ENCODE assay signal across 8 mouse cellular contexts in genomic region chr10:78169281-78170042, GRCm38 (mm10). TPM values are rescaled to one million over a fixed set of nuclear protein-coding genes. Genes with fewer than 3 reads are reported as not detected.
A peak's percentile ranks its signal among the peaks of the same experiment; 100 is the strongest.
DNase-seq lines count a peak whose midpoint lies in the region; ATAC-seq lines count a peak whose summit lies in the region.

Gene D10Jhu81e (minus strand): TSS chr10:78169782.

- DNase-seq in B cell, adult 2 months: peak; percentile 100
- DNase-seq in brain, adult 2 months (ENCODE audit: low read depth, low spot score): peak; percentile 99
- peak; percentile 100 for DNase-seq in heart, embryonic 10.5 days (ENCODE audit: low spot score)
- peak; percentile 100 for DNase-seq in liver
- DNase-seq in spleen, postnatal 4 days (ENCODE audit: low spot score in 2 of 2): peak; percentile 100

- no peaks in the 10 kb centered on the region for H3K9me3 ChIP-seq in heart, embryonic 10.5 days
- no peaks in the 10 kb centered on the region for H3K9me3 ChIP-seq in kidney, embryonic 15.5 days (replicated peaks)

- no peaks in the 10 kb centered on the region for H3K27me3 ChIP-seq in heart, embryonic 10.5 days (ENCODE audit: insufficient read depth, poor library complexity, severe bottlenecking)
- no peaks in the 10 kb centered on the region for H3K27me3 ChIP-seq in kidney, embryonic 15.5 days

- H3K4me1 ChIP-seq in heart, embryonic 10.5 days: peaks cover 24% of the 10 kb centered on the region
- H3K4me1 ChIP-seq in kidney, embryonic 15.5 days: peaks cover 21% of the 10 kb centered on the region

- peak within 1 kb of the TSS; percentile 91 for H3K9ac ChIP-seq in kidney, embryonic 15.5 days

- 2% methylated on average over 50 of the region's 50 CpGs for WGBS in heart, embryonic 10.5 days
- WGBS in kidney, embryonic 15.5 days: 1% methylated on average over 50 of the region's 50 CpGs

- H3K36me3 ChIP-seq in heart, embryonic 10.5 days: peaks cover 73% of the 10 kb centered on the region
- H3K36me3 ChIP-seq in kidney, embryonic 15.5 days: peaks cover 76% of the 10 kb centered on the region

- peak within 1 kb of the TSS; percentile 94 for H3K4me3 ChIP-seq in heart, embryonic 10.5 days
- peak within 1 kb of the TSS; percentile 94 for H3K4me3 ChIP-seq in kidney, embryonic 15.5 days (replicated peaks)

- H3K27ac ChIP-seq in heart, embryonic 10.5 days: peak within 1 kb of the TSS; percentile 95
- H3K27ac ChIP-seq in kidney, embryonic 15.5 days: peak within 1 kb of the TSS; percentile 87

- ATAC-seq in erythroblast, adult 5-6 weeks (replicated peaks; ENCODE audit: low FRiP score, poor library complexity, severe bottlenecking): peak; percentile 93
- peak; percentile 97 for ATAC-seq in kidney, embryonic 15.5 days (replicated peaks; ENCODE audit: low FRiP score)
- peak; percentile 86 for ATAC-seq in monocyte, adult 5-6 weeks (replicated peaks; ENCODE audit: insufficient number of reproducible peaks, low FRiP score, low TSS enrichment, poor library complexity, severe bottlenecking)

- peak within 1 kb of the TSS; percentile 91 for H3K4me2 ChIP-seq in kidney, embryonic 15.5 days

RNA-seq across cellular contexts. Expression of gene D10Jhu81e, which starts in this region (rescaled TPM):
- total RNA-seq in erythroblast, adult 5-6 weeks (2015; ENCODE audit: low replicate concordance): 13.6 and 14.6 TPM in 2 replicates
- 11.8 and 18.5 TPM in 2 replicates for total RNA-seq in erythroblast, adult 5-6 weeks (2017; ENCODE audit: low replicate concordance)
- 32.8 and 34.9 TPM in 2 replicates for polyA plus RNA-seq in heart, embryonic 10.5 days (2016; fragmentation: Nextera tagmentation; extraction: Ambion mirVana)
- 43.2 TPM in 2 replicates for polyA plus RNA-seq in kidney, embryonic 15.5 days (2015; fragmentation: Nextera tagmentation; extraction: Ambion mirVana)
- 25.6 to 38.1 TPM (median 29.0 TPM) in 3 replicates for total RNA-seq in monocyte, adult 5-6 weeks (2017)

Comparison
In these comparisons a context has a peak if more than half of its experiments do, and no peak if none do; other contexts are left out.
1. Peak in every context shown above with its lines: DNase-seq, ATAC-seq, H3K4me3 ChIP-seq and H3K27ac ChIP-seq.